Mouse (Mus musculus) forebrain, postnatal 0 days (tissue): Measurements from ENCODE around the gene Kcnip1. TPM values are rescaled to one million over a fixed set of nuclear protein-coding genes. Genes with fewer than 3 reads are reported as not detected.

Source experiments
- ATAC-seq: fragments of 200-750 bp; cut with Nextera tagmentation; 2 replicates; pipeline ENCODE4 v1.8.0; 2017; ENCODE audit warnings: mild to moderate bottlenecking, moderate library complexity
- DNase-seq: peaks from one replicate; pipeline ENCODE4 v3.0.0-alpha.2; 2015
- H3K27ac ChIP-seq: fragments of 300-500 bp; sonication (generic); 2 replicates; pipeline ENCODE4 v1.5.1; 2014; ENCODE audit warnings: low read depth, mild to moderate bottlenecking, antibody characterized with exemption, low read length, moderate library complexity, mixed read lengths
- H3K27me3 ChIP-seq: fragments of 300-500 bp; sonication (generic); 2 replicates; pipeline ENCODE4 v1.6.1; 2014; ENCODE audit warnings: mild to moderate bottlenecking, low read length, mixed read lengths; ENCODE audit not compliant: insufficient read depth
- H3K36me3 ChIP-seq: fragments of 300-500 bp; sonication (generic); 2 replicates; pipeline ENCODE4 v1.6.1; 2014; ENCODE audit warnings: mild to moderate bottlenecking, moderate library complexity; ENCODE audit not compliant: insufficient read depth
- H3K4me1 ChIP-seq: fragments of 300-500 bp; sonication (generic); 2 replicates; pipeline ENCODE4 v1.6.1; 2014; ENCODE audit warnings: antibody characterized with exemption; ENCODE audit not compliant: insufficient read depth
- H3K4me2 ChIP-seq: fragments of 300-500 bp; sonication (generic); 2 replicates; pipeline ENCODE4 v1.6.1; 2014; ENCODE audit warnings: low read depth, mild to moderate bottlenecking, moderate library complexity
- H3K4me3 ChIP-seq: fragments of 300-500 bp; sonication (generic); 2 replicates; pipeline ENCODE4 v1.5.1; 2014; ENCODE audit warnings: low read depth, low read length, mixed read lengths
- H3K9ac ChIP-seq: fragments of 300-500 bp; sonication (generic); 2 replicates; pipeline ENCODE4 v1.6.1; 2014; ENCODE audit warnings: mild to moderate bottlenecking
- H3K9me3 ChIP-seq: fragments of 300-500 bp; sonication (generic); 2 replicates; pipeline ENCODE4 v1.6.1; 2016; ENCODE audit warnings: low read length
- CTCF ChIP-seq: sonication (generic); IDR thresholded peaks from 2 replicates; pipeline ENCODE4 v1.5.1; 2016; ENCODE audit warnings: antibody characterized with exemption, control low read depth, low read depth
- WGBS: fragments of 180-500 bp; shearing (Covaris S2); extraction: QIAGEN DNeasy Blood & Tissue Kit; methylation state at CpG from one replicate; pipeline ENCODE4 v1.1.7; 2014; 5-methylcytosine and 5-hydroxymethylcytosine counted together
- polyA plus RNA-seq: library from polyadenylated mRNA; unstranded; fragments of >200 nt; fragmentation: Nextera tagmentation; extraction: Ambion mirVana; gene quantifications from 2 replicates; pipeline ENCODE4 v1.2.1, GENCODE M21; 2015
- total RNA-seq: library from RNA; depleted of rRNA; stranded (reverse); fragments of >200 nt; gene quantifications from 2 replicates; pipeline ENCODE4 v1.2.3, GENCODE M21; 2014

Kcnip1 gene
- total and polyA plus RNA-seq, 2 experiments from 2014 or later, result 91.0 to 92.6 TPM

GRCm38 (mm10) chr11:33660016-33660913, 332.7 kb downstream of the Kcnip1 start:
- DNase-seq (no peak), ATAC-seq (no peak)
- no peak overlapping the region for H3K4me3 ChIP-seq
- H3K9me3 ChIP-seq, result no peaks in the 10 kb centered on the region
- H3K4me2 ChIP-seq, result no peak overlapping the region
- TF ChIP-seq CTCF, result no peak
- no peaks in the 10 kb centered on the region for H3K36me3 ChIP-seq
- no peaks in the 10 kb centered on the region for H3K4me1 ChIP-seq
- 76% methylated on average over 13 of the region's 13 CpGs for WGBS
- no peak overlapping the region for H3K9ac ChIP-seq
- H3K27me3 ChIP-seq, result no peaks in the 10 kb centered on the region; the same call in 1 of the 2 replicates
- H3K27ac ChIP-seq, result no peak overlapping the region

- no peak for ATAC-seq
- H3K9me3 ChIP-seq, result no peaks in the 10 kb centered on the region
These were observed 336.9 kb downstream of the Kcnip1 start for GRCm38 (mm10) chr11:33655861-33656593.

GRCm38 (mm10) chr11:33655221-33655620, 337.7 kb downstream of the Kcnip1 start:
- no peak overlapping the region for H3K4me3 ChIP-seq
- H3K36me3 ChIP-seq, result no peaks in the 10 kb centered on the region
- DNase-seq (no peak), ATAC-seq (no peak)
- H3K4me1 ChIP-seq, result no peaks in the 10 kb centered on the region
- H3K4me2 ChIP-seq, result no peak overlapping the region
- no peaks in the 10 kb centered on the region for H3K27me3 ChIP-seq
- no peaks in the 10 kb centered on the region for H3K9me3 ChIP-seq
- H3K9ac ChIP-seq, result no peak overlapping the region
- TF ChIP-seq CTCF, result no peak
- 83% methylated on average over 3 of the region's 3 CpGs for WGBS
- no peak overlapping the region for H3K27ac ChIP-seq

More at GRCm38 (mm10) chr11:33655861-33656593, 336.9 kb downstream of the Kcnip1 start:
- no peak for TF ChIP-seq CTCF
- Histone ChIP-seq H3K36me3 (no peaks in the 10 kb centered on the region), H3K4me1 (no peaks in the 10 kb centered on the region), H3K9ac (no peak overlapping the region), H3K27me3 (no peaks in the 10 kb centered on the region), H3K4me2 (no peak overlapping the region), H3K4me3 (no peak overlapping the region), H3K27ac (no peak overlapping the region)
- no peak for DNase-seq
- 62% methylated on average over 7 of the region's 7 CpGs for WGBS

GRCm38 (mm10) chr11:33654485-33654884, 338.5 kb downstream of the Kcnip1 start:
- no peaks in the 10 kb centered on the region for H3K9me3 ChIP-seq
- H3K4me3 ChIP-seq, result no peak overlapping the region
- ATAC-seq (no peak), DNase-seq (no peak)
- H3K27ac ChIP-seq, result no peak overlapping the region
- no peak overlapping the region for H3K4me2 ChIP-seq
- TF ChIP-seq CTCF, result no peak
- H3K4me1 ChIP-seq, result no peaks in the 10 kb centered on the region
- H3K27me3 ChIP-seq, result no peaks in the 10 kb centered on the region
- WGBS, result 91% methylated on average over 2 of the region's 2 CpGs
- H3K9ac ChIP-seq, result no peak overlapping the region
- no peaks in the 10 kb centered on the region for H3K36me3 ChIP-seq

GRCm38 (mm10) chr11:33649358-33649757, 343.6 kb downstream of the Kcnip1 start:
- 76% methylated on average over 2 of the region's 2 CpGs for WGBS
- TF ChIP-seq CTCF, result peak; percentile 19; the same call in 1 of the 2 replicates

GRCm38 (mm10) chr11:33637107-33637506, 355.8 kb downstream of the Kcnip1 start:
- whole genome bisulfite sequencing, result 96% methylated on average over 2 of the region's 2 CpGs
- DNase-seq (no peak), ATAC-seq (no peak)
- H3K9me3 ChIP-seq, result no peaks in the 10 kb centered on the region
- no peak for TF ChIP-seq CTCF
- H3K4me3 ChIP-seq, result no peak overlapping the region
- H3K9ac ChIP-seq, result no peak overlapping the region
- H3K27me3 ChIP-seq, result no peaks in the 10 kb centered on the region
- H3K36me3 ChIP-seq, result 0 out of 2 replicates have a peak, but pooled peaks cover 5% of the 10 kb centered on the region
- no peak overlapping the region for H3K27ac ChIP-seq
- no peak overlapping the region for H3K4me2 ChIP-seq
- no peaks in the 10 kb centered on the region for H3K4me1 ChIP-seq

More at GRCm38 (mm10) chr11:33649358-33649757, 343.6 kb downstream of the Kcnip1 start:
- H3K4me1 ChIP-seq, result no peaks in the 10 kb centered on the region
- H3K9ac ChIP-seq, result no peak overlapping the region
- ATAC-seq (no peak), DNase-seq (no peak)
- H3K27me3 ChIP-seq, result no peaks in the 10 kb centered on the region
- no peaks in the 10 kb centered on the region for H3K36me3 ChIP-seq
- no peak overlapping the region for H3K4me2 ChIP-seq
- H3K27ac ChIP-seq, result no peak overlapping the region
- H3K4me3 ChIP-seq, result no peak overlapping the region
- H3K9me3 ChIP-seq, result no peaks in the 10 kb centered on the region
